Mouse (Mus musculus): ENCODE data around the gene Defb23.

DNA sequence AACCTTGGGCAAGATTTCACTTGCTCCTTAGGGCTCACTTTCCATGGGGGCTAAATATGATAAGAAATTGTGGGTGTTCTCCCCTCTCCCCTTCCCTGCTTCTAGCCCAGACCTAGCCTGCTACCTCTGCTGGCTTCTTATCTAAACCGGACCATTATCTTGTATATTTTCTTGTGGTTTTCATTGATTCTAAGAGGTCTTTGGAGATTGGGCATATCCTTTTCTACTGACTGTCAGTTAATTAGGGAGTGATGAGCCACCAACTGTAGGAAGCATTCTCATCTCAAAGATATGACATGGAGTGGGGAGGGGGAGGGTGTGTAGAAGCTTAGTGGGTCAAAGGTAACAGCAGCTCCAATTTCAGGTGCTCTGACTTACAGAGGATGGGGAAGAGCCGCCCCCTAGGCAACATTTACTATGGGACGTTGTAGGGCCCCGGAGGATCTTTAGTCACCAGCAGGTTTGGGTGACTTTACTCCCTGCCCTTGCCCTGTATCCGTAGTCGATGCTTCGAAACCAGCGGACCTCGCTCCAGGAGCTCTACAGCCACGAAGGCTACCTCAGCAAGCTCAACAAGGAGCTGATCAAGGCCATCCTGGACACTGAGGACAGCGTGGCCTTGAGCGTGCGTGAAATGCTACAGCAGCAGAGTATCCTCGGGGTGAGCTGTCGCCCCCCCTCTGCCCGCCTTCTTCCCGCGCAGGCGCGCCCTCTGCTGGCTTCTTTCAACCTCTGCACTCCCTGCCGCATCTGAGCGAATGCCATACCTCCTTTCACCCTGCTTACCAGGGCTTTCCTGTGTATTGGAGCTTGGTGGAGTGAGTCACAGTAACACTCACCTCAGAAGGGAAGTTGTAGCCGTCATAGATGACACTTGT lies 27.2 kb downstream of the Defb23 start:
- TF ChIP-seq CTCF (IDR thresholded peaks at IDR 0.05; ENCODE audit: low read depth) (peak; percentile 95), EP300 (IDR thresholded peaks at IDR 0.05; ENCODE audit: low read depth) (peak; percentile 68; the same call in 1 of the 2 replicates)
